Mouse (Mus musculus): ENCODE measurements at regions not wholly inside any gene's neighbourhood (a gene's known extent, or its start where the extent isn't known, plus 50 kb on each side); places are given as distances from the start of the nearest gene placed in this dataset.
A peak's percentile ranks its signal among the peaks of the same experiment; 100 is the strongest.

- Histone ChIP-seq H3K27me3 (ENCODE audit: control insufficient read depth, insufficient read depth, low read length) (no peaks in the 10 kb centered on the region), H3K27ac (ENCODE audit: control insufficient read depth, insufficient read depth, low read depth, low read length) (no peak overlapping the region), H3K36me3 (ENCODE audit: control insufficient read depth, insufficient read depth, low read length) (no peaks in the 10 kb centered on the region), H3K4me3 (ENCODE audit: control insufficient read depth, low read depth, low read length) (no peak overlapping the region), H3K4me1 (ENCODE audit: control insufficient read depth, insufficient read depth, low read length) (no peaks in the 10 kb centered on the region)
- TF ChIP-seq CTCF (IDR thresholded peaks at IDR 0.05; ENCODE audit: control insufficient read depth, insufficient read depth, insufficient replicate concordance, low read depth, low read length) (no peak), POLR2A (IDR thresholded peaks at IDR 0.05; ENCODE audit: control insufficient read depth, low read depth, low read length) (no peak)
Measured at GRCm38 (mm10) chr1:4598425-4598824, 209.3 kb upstream of the Gm37988 start.

GRCm38 (mm10) chr1:4602386-4602785 lies 205.3 kb upstream of the Gm37988 start:
- TF ChIP-seq CTCF (IDR thresholded peaks at IDR 0.05; ENCODE audit: control insufficient read depth, insufficient read depth, insufficient replicate concordance, low read depth, low read length): no peak
- TF ChIP-seq POLR2A (IDR thresholded peaks at IDR 0.05; ENCODE audit: control insufficient read depth, low read depth, low read length): no peak
- no peak overlapping the region for H3K27ac ChIP-seq (ENCODE audit: control insufficient read depth, insufficient read depth, low read depth, low read length)
- no peaks in the 10 kb centered on the region for H3K27me3 ChIP-seq (ENCODE audit: control insufficient read depth, insufficient read depth, low read length)
- no peaks in the 10 kb centered on the region for H3K4me1 ChIP-seq (ENCODE audit: control insufficient read depth, insufficient read depth, low read length)
- no peaks in the 10 kb centered on the region for H3K36me3 ChIP-seq (ENCODE audit: control insufficient read depth, insufficient read depth, low read length)
- H3K4me3 ChIP-seq (ENCODE audit: control insufficient read depth, low read depth, low read length): no peak overlapping the region

- Histone ChIP-seq H3K27ac (ENCODE audit: control insufficient read depth, insufficient read depth, low read depth, low read length) (no peak overlapping the region), H3K4me1 (ENCODE audit: control insufficient read depth, insufficient read depth, low read length) (no peaks in the 10 kb centered on the region), H3K4me3 (ENCODE audit: control insufficient read depth, low read depth, low read length) (peak overlapping the region; percentile 72), H3K36me3 (ENCODE audit: control insufficient read depth, insufficient read depth, low read length) (no peaks in the 10 kb centered on the region), H3K27me3 (ENCODE audit: control insufficient read depth, insufficient read depth, low read length) (no peaks in the 10 kb centered on the region)
- TF ChIP-seq POLR2A (IDR thresholded peaks at IDR 0.05; ENCODE audit: control insufficient read depth, low read depth, low read length): no peak
- no peak for TF ChIP-seq CTCF (IDR thresholded peaks at IDR 0.05; ENCODE audit: control insufficient read depth, insufficient read depth, insufficient replicate concordance, low read depth, low read length)
Measured at GRCm38 (mm10) chr1:4608824-4609223, 198.9 kb upstream of the Gm37988 start.

- Histone ChIP-seq H3K27ac (ENCODE audit: control insufficient read depth, insufficient read depth, low read depth, low read length) (no peak overlapping the region), H3K36me3 (ENCODE audit: control insufficient read depth, insufficient read depth, low read length) (no peaks in the 10 kb centered on the region)
Measured at GRCm38 (mm10) chr1:4613305-4613704, 194.4 kb upstream of the Gm37988 start.

GRCm38 (mm10) chr1:4615286-4615685 lies 192.4 kb upstream of the Gm37988 start:
- H3K27ac ChIP-seq (ENCODE audit: control insufficient read depth, insufficient read depth, low read depth, low read length): no peak overlapping the region
- no peaks in the 10 kb centered on the region for H3K4me1 ChIP-seq (ENCODE audit: control insufficient read depth, insufficient read depth, low read length)
- H3K27me3 ChIP-seq (ENCODE audit: control insufficient read depth, insufficient read depth, low read length): no peaks in the 10 kb centered on the region
- TF ChIP-seq CTCF (IDR thresholded peaks at IDR 0.05; ENCODE audit: control insufficient read depth, insufficient read depth, insufficient replicate concordance, low read depth, low read length) (no peak), POLR2A (IDR thresholded peaks at IDR 0.05; ENCODE audit: control insufficient read depth, low read depth, low read length) (no peak)
- no peaks in the 10 kb centered on the region for H3K36me3 ChIP-seq (ENCODE audit: control insufficient read depth, insufficient read depth, low read length)
- H3K4me3 ChIP-seq (ENCODE audit: control insufficient read depth, low read depth, low read length): no peak overlapping the region

More at GRCm38 (mm10) chr1:4613305-4613704, 194.4 kb upstream of the Gm37988 start:
- TF ChIP-seq CTCF (IDR thresholded peaks at IDR 0.05; ENCODE audit: control insufficient read depth, insufficient read depth, insufficient replicate concordance, low read depth, low read length): no peak
- no peak for TF ChIP-seq POLR2A (IDR thresholded peaks at IDR 0.05; ENCODE audit: control insufficient read depth, low read depth, low read length)
- no peaks in the 10 kb centered on the region for H3K4me1 ChIP-seq (ENCODE audit: control insufficient read depth, insufficient read depth, low read length)
- H3K4me3 ChIP-seq (ENCODE audit: control insufficient read depth, low read depth, low read length): no peak overlapping the region
- no peaks in the 10 kb centered on the region for H3K27me3 ChIP-seq (ENCODE audit: control insufficient read depth, insufficient read depth, low read length)

- TF ChIP-seq CTCF (IDR thresholded peaks at IDR 0.05; ENCODE audit: control insufficient read depth, insufficient read depth, insufficient replicate concordance, low read depth, low read length): no peak
- TF ChIP-seq POLR2A (IDR thresholded peaks at IDR 0.05; ENCODE audit: control insufficient read depth, low read depth, low read length): no peak
- Histone ChIP-seq H3K27ac (ENCODE audit: control insufficient read depth, insufficient read depth, low read depth, low read length) (no peak overlapping the region), H3K36me3 (ENCODE audit: control insufficient read depth, insufficient read depth, low read length) (no peaks in the 10 kb centered on the region), H3K4me1 (ENCODE audit: control insufficient read depth, insufficient read depth, low read length) (no peaks in the 10 kb centered on the region), H3K4me3 (ENCODE audit: control insufficient read depth, low read depth, low read length) (no peak overlapping the region), H3K27me3 (ENCODE audit: control insufficient read depth, insufficient read depth, low read length) (no peaks in the 10 kb centered on the region)
Measured at GRCm38 (mm10) chr1:4617479-4617878, 190.2 kb upstream of the Gm37988 start.

- H3K4me3 ChIP-seq (ENCODE audit: control insufficient read depth, low read depth, low read length): no peak overlapping the region
- TF ChIP-seq CTCF (IDR thresholded peaks at IDR 0.05; ENCODE audit: control insufficient read depth, insufficient read depth, insufficient replicate concordance, low read depth, low read length): no peak
- no peak for TF ChIP-seq POLR2A (IDR thresholded peaks at IDR 0.05; ENCODE audit: control insufficient read depth, low read depth, low read length)
- no peaks in the 10 kb centered on the region for H3K4me1 ChIP-seq (ENCODE audit: control insufficient read depth, insufficient read depth, low read length)
- no peak overlapping the region for H3K27ac ChIP-seq (ENCODE audit: control insufficient read depth, insufficient read depth, low read depth, low read length)
- no peaks in the 10 kb centered on the region for H3K27me3 ChIP-seq (ENCODE audit: control insufficient read depth, insufficient read depth, low read length)
- no peaks in the 10 kb centered on the region for H3K36me3 ChIP-seq (ENCODE audit: control insufficient read depth, insufficient read depth, low read length)
Measured at GRCm38 (mm10) chr1:4622408-4622807, 185.3 kb upstream of the Gm37988 start.

GRCm38 (mm10) chr1:4623268-4623667 lies 184.4 kb upstream of the Gm37988 start:
- H3K36me3 ChIP-seq (ENCODE audit: control insufficient read depth, insufficient read depth, low read length): no peaks in the 10 kb centered on the region
- TF ChIP-seq CTCF (IDR thresholded peaks at IDR 0.05; ENCODE audit: control insufficient read depth, insufficient read depth, insufficient replicate concordance, low read depth, low read length) (no peak), POLR2A (IDR thresholded peaks at IDR 0.05; ENCODE audit: control insufficient read depth, low read depth, low read length) (no peak)
- H3K27me3 ChIP-seq (ENCODE audit: control insufficient read depth, insufficient read depth, low read length): no peaks in the 10 kb centered on the region
- no peak overlapping the region for H3K27ac ChIP-seq (ENCODE audit: control insufficient read depth, insufficient read depth, low read depth, low read length)
- H3K4me3 ChIP-seq (ENCODE audit: control insufficient read depth, low read depth, low read length): no peak overlapping the region
- H3K4me1 ChIP-seq (ENCODE audit: control insufficient read depth, insufficient read depth, low read length): no peaks in the 10 kb centered on the region

Data from testis, adult 2 months (tissue).